Mouse (Mus musculus): Measurements from ENCODE around the gene Samhd1. TPM values are rescaled to one million over a fixed set of nuclear protein-coding genes. Genes with fewer than 3 reads are reported as not detected.

Gene Samhd1
- polyA plus RNA-seq, 1 experiment from 2014 or later: 14.9 TPM

DNA sequence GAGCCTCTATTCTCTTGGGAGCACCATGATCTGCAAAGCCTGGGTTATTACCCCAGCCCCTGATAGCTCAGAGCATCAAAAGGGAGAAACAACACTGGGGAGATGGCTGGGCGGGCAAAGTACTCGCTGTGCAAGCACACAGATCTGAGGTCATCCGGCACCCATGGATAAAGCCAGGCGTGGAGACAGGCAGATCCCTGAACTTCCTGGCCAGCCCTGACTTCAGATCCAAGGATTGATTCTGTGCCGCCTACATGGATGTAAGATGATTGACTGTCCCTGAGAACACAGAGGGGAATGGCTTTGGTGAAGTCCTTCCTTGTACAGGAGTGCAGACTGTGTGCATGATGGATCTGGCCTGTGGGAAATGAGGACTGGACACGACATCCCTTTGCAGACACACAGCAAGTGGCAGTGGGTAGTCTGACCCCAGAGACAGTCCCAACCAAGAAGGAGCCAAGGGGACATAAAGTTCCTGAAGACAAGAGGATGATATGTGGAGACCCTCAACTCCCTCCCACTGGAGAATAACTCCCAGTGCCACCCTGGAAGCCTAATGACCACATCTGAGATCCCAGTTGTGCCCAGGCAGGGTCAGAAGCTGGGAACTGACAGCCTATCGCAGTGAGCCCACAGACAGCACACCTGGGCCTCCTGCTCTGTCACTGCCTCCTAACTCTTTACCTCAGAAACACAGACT, 68.2 kb downstream of the Samhd1 start:
- 67% methylated on average over 7 of the region's 7 CpGs for WGBS
- H3K27me3 ChIP-seq (ENCODE audit: control insufficient read depth, insufficient read depth, low read length): no peaks in the 10 kb centered on the region
- H3K4me1 ChIP-seq (ENCODE audit: control insufficient read depth, insufficient read depth, low read length): peaks cover 71% of the 10 kb centered on the region
- no peak overlapping the region for H3K27ac ChIP-seq (ENCODE audit: low read depth, low read length)
- ATAC-seq (ENCODE audit: low read depth): no peak
- H3K36me3 ChIP-seq (ENCODE audit: control insufficient read depth, insufficient read depth, low read length): no peaks in the 10 kb centered on the region
- H3K9ac ChIP-seq (replicated peaks; ENCODE audit: low read depth, low read length): no peak overlapping the region
- H3K4me2 ChIP-seq (ENCODE audit: low read depth, low read length): no peak overlapping the region
- no peak overlapping the region for H3K4me3 ChIP-seq (ENCODE audit: low read depth, low read length)
- H3K9me3 ChIP-seq (ENCODE audit: control insufficient read depth, low read length): no peaks in the 10 kb centered on the region

DNA sequence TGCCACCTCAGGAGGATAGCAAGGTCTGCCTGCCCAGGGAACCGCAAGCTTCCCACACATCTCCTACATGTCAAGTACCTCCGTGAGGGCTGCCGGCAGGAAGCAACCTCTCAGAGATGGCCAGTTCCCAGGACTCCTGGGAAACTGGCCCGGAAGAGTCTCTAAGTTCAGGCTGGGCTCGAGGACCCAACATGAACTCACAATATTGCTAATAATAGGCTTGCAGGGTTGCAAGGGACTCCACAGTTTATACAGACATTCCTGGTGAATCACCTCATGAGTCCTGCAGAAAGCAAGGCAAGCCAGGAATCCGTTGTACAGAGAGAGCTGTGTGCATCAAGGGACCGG, 69.2 kb downstream of the Samhd1 start:
- Histone ChIP-seq H3K4me1 (ENCODE audit: control insufficient read depth, insufficient read depth, low read length) (peaks cover 61% of the 10 kb centered on the region), H3K9ac (replicated peaks; ENCODE audit: low read depth, low read length) (no peak overlapping the region), H3K27me3 (ENCODE audit: control insufficient read depth, insufficient read depth, low read length) (no peaks in the 10 kb centered on the region), H3K9me3 (ENCODE audit: control insufficient read depth, low read length) (no peaks in the 10 kb centered on the region), H3K4me2 (ENCODE audit: low read depth, low read length) (no peak overlapping the region), H3K36me3 (ENCODE audit: control insufficient read depth, insufficient read depth, low read length) (no peaks in the 10 kb centered on the region), H3K27ac (ENCODE audit: low read depth, low read length) (no peak overlapping the region), H3K4me3 (ENCODE audit: low read depth, low read length) (no peak overlapping the region)
- no peak for ATAC-seq (ENCODE audit: low read depth)
- 77% methylated on average over 7 of the region's 7 CpGs for WGBS

DNA sequence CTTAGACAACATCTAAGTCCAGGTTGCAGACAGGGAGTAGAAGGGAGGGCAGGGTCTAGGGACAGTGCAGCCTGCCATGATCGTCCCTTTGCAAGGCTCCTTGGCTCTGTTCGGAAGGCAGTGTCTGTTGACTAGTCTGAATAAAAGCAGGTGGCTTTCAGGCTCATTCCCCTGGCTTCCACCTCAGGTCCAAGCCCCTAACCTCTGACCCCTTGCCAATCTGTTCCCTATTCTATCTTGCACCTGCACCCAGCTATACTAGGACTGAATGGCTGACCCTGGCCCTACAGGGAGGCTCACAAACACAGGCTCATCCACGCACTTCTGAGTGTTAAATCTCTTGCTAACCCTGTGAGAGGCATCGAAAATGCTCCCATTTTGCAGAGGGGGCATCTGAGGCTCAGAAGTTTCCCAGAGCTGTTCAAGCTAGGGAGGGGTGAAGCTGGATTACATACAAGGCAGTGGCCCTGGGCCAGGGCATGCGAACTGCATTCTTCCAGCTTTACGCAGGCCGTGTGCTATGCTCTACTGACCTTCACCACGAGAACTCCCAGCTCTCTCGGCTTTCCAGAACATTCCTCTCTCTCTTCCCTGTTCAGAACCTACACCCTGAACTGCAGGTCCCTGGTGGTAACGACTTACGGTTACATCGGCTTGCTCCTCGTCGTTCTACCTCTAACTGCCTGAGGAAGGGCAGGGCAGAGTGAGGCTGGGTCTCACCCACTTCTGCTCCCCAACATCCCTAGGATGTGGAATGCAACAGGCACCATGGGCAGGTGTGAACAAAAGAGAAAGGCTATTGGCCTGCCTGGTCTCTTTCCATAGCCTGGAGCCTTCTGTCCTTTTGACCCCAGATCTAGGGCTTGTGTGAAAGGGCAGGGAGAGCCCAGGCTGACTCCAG, 69.8 kb downstream of the Samhd1 start:
- H3K4me1 ChIP-seq (ENCODE audit: control insufficient read depth, insufficient read depth, low read length): peaks cover 54% of the 10 kb centered on the region
- no peak overlapping the region for H3K4me3 ChIP-seq (ENCODE audit: low read depth, low read length)
- no peak for ATAC-seq (ENCODE audit: low read depth)
- H3K9me3 ChIP-seq (ENCODE audit: control insufficient read depth, low read length): no peaks in the 10 kb centered on the region
- no peak overlapping the region for H3K27ac ChIP-seq (ENCODE audit: low read depth, low read length)
- H3K27me3 ChIP-seq (ENCODE audit: control insufficient read depth, insufficient read depth, low read length): no peaks in the 10 kb centered on the region
- 76% methylated on average over 14 of the region's 14 CpGs for WGBS
- no peak overlapping the region for H3K4me2 ChIP-seq (ENCODE audit: low read depth, low read length)
- H3K36me3 ChIP-seq (ENCODE audit: control insufficient read depth, insufficient read depth, low read length): 0 out of 2 replicates have a peak, but pooled peaks cover under 1% of the 10 kb centered on the region
- H3K9ac ChIP-seq (replicated peaks; ENCODE audit: low read depth, low read length): no peak overlapping the region

DNA sequence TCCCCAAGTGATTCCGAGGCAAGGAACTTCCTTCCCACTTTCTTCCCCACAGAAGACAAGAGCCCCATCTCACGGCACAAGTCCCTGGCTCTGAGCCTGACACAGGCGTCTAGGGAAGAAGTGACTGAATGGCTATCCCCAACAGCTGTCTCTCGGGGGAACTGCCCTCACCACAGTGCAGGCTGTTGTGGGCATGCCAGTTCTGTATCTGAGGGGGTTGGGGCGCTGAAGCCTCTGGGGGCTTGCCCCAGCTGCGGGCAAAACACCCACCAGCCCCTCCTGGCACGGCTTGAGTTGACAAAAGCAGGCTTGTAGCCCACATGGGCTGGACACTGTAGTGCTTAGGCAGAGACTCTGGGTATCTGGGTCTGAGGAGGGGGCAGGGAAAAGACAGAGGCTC, 70.9 kb downstream of the Samhd1 start:
- peak; percentile 19; the same call in 1 of the 2 replicates for ATAC-seq (ENCODE audit: low read depth)
- Histone ChIP-seq H3K4me3 (ENCODE audit: low read depth, low read length) (no peak overlapping the region), H3K27ac (ENCODE audit: low read depth, low read length) (peak overlapping the region; percentile 23; the same call in 1 of the 2 replicates), H3K4me2 (ENCODE audit: low read depth, low read length) (no peak overlapping the region), H3K36me3 (ENCODE audit: control insufficient read depth, insufficient read depth, low read length) (peaks cover 11% of the 10 kb centered on the region; the same call in 1 of the 2 replicates), H3K4me1 (ENCODE audit: control insufficient read depth, insufficient read depth, low read length) (peaks cover 46% of the 10 kb centered on the region), H3K9me3 (ENCODE audit: control insufficient read depth, low read length) (no peaks in the 10 kb centered on the region), H3K27me3 (ENCODE audit: control insufficient read depth, insufficient read depth, low read length) (no peaks in the 10 kb centered on the region), H3K9ac (replicated peaks; ENCODE audit: low read depth, low read length) (no peak overlapping the region)
- WGBS: 40% methylated on average over 7 of the region's 7 CpGs

DNA sequence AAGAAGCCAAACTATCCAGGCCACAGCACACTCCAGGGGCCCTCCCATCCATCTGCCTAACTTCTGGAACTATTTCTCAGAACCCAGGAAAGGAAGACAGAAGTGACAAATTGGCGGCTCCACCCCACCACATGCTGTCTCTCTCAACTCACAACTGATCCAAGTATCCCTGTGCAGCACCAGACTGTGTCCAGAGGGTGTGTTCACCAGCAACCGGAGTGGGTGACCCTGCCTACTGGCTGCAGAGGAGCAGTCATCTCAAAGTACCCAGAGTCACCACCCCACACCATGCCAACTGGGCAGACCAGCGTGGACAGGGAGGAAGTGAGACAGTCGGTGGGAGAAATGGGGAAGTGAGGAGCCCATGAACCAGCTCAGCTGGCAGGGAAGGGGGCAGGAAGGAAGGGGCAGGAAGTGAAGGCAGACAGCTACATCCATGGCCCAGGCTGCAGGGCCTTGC, 71.8 kb downstream of the Samhd1 start:
- Histone ChIP-seq H3K9me3 (ENCODE audit: control insufficient read depth, low read length) (no peaks in the 10 kb centered on the region), H3K27me3 (ENCODE audit: control insufficient read depth, insufficient read depth, low read length) (no peaks in the 10 kb centered on the region), H3K36me3 (ENCODE audit: control insufficient read depth, insufficient read depth, low read length) (peaks cover 15% of the 10 kb centered on the region; the same call in 1 of the 2 replicates), H3K4me2 (ENCODE audit: low read depth, low read length) (no peak overlapping the region), H3K27ac (ENCODE audit: low read depth, low read length) (no peak overlapping the region), H3K4me3 (ENCODE audit: low read depth, low read length) (no peak overlapping the region), H3K9ac (replicated peaks; ENCODE audit: low read depth, low read length) (no peak overlapping the region), H3K4me1 (ENCODE audit: control insufficient read depth, insufficient read depth, low read length) (peaks cover 49% of the 10 kb centered on the region)
- 68% methylated on average over 4 of the region's 4 CpGs for WGBS
- no peak for ATAC-seq (ENCODE audit: low read depth)

DNA sequence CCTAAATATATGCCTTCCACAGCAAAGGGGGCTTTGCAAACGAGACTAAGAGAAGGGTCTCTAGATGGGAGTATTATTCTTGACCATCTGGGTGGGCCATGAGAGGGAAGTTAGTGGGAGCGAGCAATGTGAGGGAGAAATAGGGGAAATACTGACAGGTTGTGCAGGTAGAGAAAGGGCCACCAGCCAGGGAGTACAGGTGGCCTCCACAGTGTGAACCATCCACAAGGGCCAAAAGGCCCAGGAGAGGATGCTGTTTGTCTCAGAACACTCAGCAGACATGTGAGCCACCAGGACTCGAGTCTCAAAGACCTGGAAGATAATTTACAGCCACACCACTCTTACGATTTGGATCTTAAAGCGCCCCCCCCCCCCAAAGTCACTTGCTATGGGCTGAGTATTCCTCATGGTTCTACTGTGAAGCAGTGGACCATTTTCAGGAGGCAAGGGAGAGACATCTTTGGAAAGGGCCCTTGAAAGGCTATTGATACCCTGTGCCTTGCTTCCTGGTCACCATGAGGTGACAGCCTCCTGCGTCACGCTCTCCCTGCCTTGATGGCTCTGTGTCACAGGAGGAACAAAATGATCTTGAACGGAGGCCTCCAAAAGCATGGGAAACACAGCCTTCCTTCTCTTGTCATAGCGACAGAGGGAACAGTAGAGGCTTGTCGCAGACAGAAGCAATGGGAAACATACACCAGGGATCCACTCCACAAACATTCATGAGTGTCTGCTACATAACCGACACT, 74.3 kb downstream of the Samhd1 start:
- H3K9me3 ChIP-seq (ENCODE audit: control insufficient read depth, low read length): no peaks in the 10 kb centered on the region
- no peak overlapping the region for H3K4me2 ChIP-seq (ENCODE audit: low read depth, low read length)
- H3K4me1 ChIP-seq (ENCODE audit: control insufficient read depth, insufficient read depth, low read length): peaks cover 45% of the 10 kb centered on the region
- no peak overlapping the region for H3K27ac ChIP-seq (ENCODE audit: low read depth, low read length)
- no peak for ATAC-seq (ENCODE audit: low read depth)
- no peak overlapping the region for H3K4me3 ChIP-seq (ENCODE audit: low read depth, low read length)
- no peaks in the 10 kb centered on the region for H3K27me3 ChIP-seq (ENCODE audit: control insufficient read depth, insufficient read depth, low read length)
- peaks cover 15% of the 10 kb centered on the region; the same call in 1 of the 2 replicates for H3K36me3 ChIP-seq (ENCODE audit: control insufficient read depth, insufficient read depth, low read length)
- WGBS: 78% methylated on average over 11 of the region's 11 CpGs
- no peak overlapping the region for H3K9ac ChIP-seq (replicated peaks; ENCODE audit: low read depth, low read length)

DNA sequence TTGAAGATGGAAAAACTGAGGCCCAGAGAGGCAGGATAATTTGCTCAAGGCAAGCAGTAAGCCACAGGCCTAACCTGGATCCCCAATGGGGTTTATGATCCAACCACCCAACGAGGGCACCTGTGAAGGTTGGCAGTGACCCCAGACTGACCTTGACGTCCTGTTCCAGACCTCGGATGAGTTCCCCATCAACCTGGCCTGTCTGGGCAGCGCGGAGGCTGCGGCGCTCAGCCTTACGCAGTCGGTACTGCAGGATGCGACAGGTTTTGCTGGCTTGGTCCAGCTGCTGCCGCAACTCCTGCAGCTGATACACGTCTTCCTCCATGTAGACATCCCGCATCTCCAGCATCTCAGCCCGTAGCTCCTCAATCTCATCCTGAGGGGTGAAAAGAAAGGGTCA, 75.0 kb downstream of the Samhd1 start:
- Histone ChIP-seq H3K36me3 (ENCODE audit: control insufficient read depth, insufficient read depth, low read length) (peaks cover 15% of the 10 kb centered on the region; the same call in 1 of the 2 replicates), H3K4me1 (ENCODE audit: control insufficient read depth, insufficient read depth, low read length) (peaks cover 38% of the 10 kb centered on the region), H3K9ac (replicated peaks; ENCODE audit: low read depth, low read length) (no peak overlapping the region), H3K27ac (ENCODE audit: low read depth, low read length) (no peak overlapping the region), H3K4me2 (ENCODE audit: low read depth, low read length) (no peak overlapping the region), H3K4me3 (ENCODE audit: low read depth, low read length) (no peak overlapping the region), H3K27me3 (ENCODE audit: control insufficient read depth, insufficient read depth, low read length) (no peaks in the 10 kb centered on the region), H3K9me3 (ENCODE audit: control insufficient read depth, low read length) (no peaks in the 10 kb centered on the region)
- WGBS: 93% methylated on average over 14 of the region's 14 CpGs
- no peak for ATAC-seq (ENCODE audit: low read depth)

DNA sequence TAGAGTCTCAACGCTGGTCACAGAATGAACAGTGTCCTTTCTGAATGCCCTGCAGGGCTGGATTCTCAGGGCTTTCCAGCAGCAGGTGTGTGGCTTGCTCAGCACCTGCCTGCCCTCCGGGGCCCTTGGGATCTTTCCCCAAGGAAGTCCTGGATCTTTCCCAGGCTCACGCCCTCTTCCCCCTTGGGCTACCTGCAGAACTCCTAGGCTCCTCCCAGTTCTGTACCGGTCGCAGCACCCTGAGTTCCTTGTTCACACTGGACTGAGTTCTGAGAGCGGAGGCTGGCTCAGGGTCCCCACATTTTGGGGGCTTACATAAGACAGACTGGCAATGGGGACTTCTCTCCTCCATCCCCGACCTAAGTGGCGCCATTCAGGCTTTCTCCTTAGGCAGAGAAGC, 75.9 kb downstream of the Samhd1 start:
- peaks cover 29% of the 10 kb centered on the region for H3K4me1 ChIP-seq (ENCODE audit: control insufficient read depth, insufficient read depth, low read length)
- H3K4me2 ChIP-seq (ENCODE audit: low read depth, low read length): peak overlapping the region; percentile 20; the same call in 1 of the 2 replicates
- 52% methylated on average over 8 of the region's 8 CpGs for WGBS

More for the DNA sequence above, 75.9 kb downstream of the Samhd1 start:
- Histone ChIP-seq H3K9me3 (ENCODE audit: control insufficient read depth, low read length) (no peaks in the 10 kb centered on the region), H3K9ac (replicated peaks; ENCODE audit: low read depth, low read length) (no peak overlapping the region), H3K27me3 (ENCODE audit: control insufficient read depth, insufficient read depth, low read length) (no peaks in the 10 kb centered on the region), H3K4me3 (ENCODE audit: low read depth, low read length) (no peak overlapping the region), H3K27ac (ENCODE audit: low read depth, low read length) (peak overlapping the region; percentile 75), H3K36me3 (ENCODE audit: control insufficient read depth, insufficient read depth, low read length) (peaks cover 21% of the 10 kb centered on the region; the same call in 1 of the 2 replicates)
- 0 out of 2 replicates have a peak, but pooled peaks have one; percentile 10 for ATAC-seq (ENCODE audit: low read depth)
